Mouse (Mus musculus) kidney, adult 8-10 months (tissue): ENCODE data around the gene Fbxo4.
A peak's percentile ranks its signal among the peaks of the same experiment; 100 is the strongest.

Source experiments
- DNase-seq, 2 experiments: peaks; one replicate each; pipeline ENCODE4 v3.0.0; 2022

Fbxo4 gene

GRCm38 (mm10) chr15:3979061-3979848, at the start of gene Fbxo4:
Gene Fbxo4 (minus strand): TSS chr15:3979573.
- peak; percentile 79 to 81 for DNase-seq

GRCm38 (mm10) chr15:4028960-4029359, 49.6 kb upstream of the Fbxo4 start:
- peak in 1 of 2 experiments; percentile 57 for DNase-seq

- DNase-seq = peak in 1 of 2 experiments; percentile 37
Observed at GRCm38 (mm10) chr15:4028411-4028700, 49.0 kb upstream of the Fbxo4 start.

- peak; percentile 48 to 81 for DNase-seq
Observed at GRCm38 (mm10) chr15:4027671-4028410, 48.5 kb upstream of the Fbxo4 start.

GRCm38 (mm10) chr15:4026831-4027584, 47.6 kb upstream of the Fbxo4 start:
- peak; percentile 81 to 83 for DNase-seq

GRCm38 (mm10) chr15:4026231-4026773, 46.9 kb upstream of the Fbxo4 start, which contains the start of gene Oxct1:
Gene Oxct1 (plus strand): TSS chr15:4026383.
- peak; percentile 92 to 95 for DNase-seq

- DNase-seq = no peak
Observed at GRCm38 (mm10) chr15:4025508-4025904, 46.1 kb upstream of the Fbxo4 start.

- no peak for DNase-seq
Observed at GRCm38 (mm10) chr15:4024726-4025507, 45.5 kb upstream of the Fbxo4 start.

GRCm38 (mm10) chr15:4023747-4024146, 44.4 kb upstream of the Fbxo4 start:
- DNase-seq = no peak

GRCm38 (mm10) chr15:4020711-4021110, 41.3 kb upstream of the Fbxo4 start:
- DNase-seq = no peak

- DNase-seq = no peak
Observed at GRCm38 (mm10) chr15:4013873-4014272, 34.5 kb upstream of the Fbxo4 start.

- no peak for DNase-seq
Observed at GRCm38 (mm10) chr15:4000536-4000935, 21.2 kb upstream of the Fbxo4 start.

- no peak for DNase-seq
Observed at GRCm38 (mm10) chr15:3999144-3999543, 19.8 kb upstream of the Fbxo4 start.

- no peak for DNase-seq
Observed at GRCm38 (mm10) chr15:3996267-3997010, 17.1 kb upstream of the Fbxo4 start.

- DNase-seq = peak; percentile 99
Observed at GRCm38 (mm10) chr15:3995448-3996266, 16.3 kb upstream of the Fbxo4 start, which contains the start of gene AW549877. Gene AW549877 (minus strand): TSS chr15:3995744.

GRCm38 (mm10) chr15:3994852-3995447, 15.6 kb upstream of the Fbxo4 start:
- no peak for DNase-seq

- DNase-seq = peak in 1 of 2 experiments; percentile 24
Observed at GRCm38 (mm10) chr15:3987981-3988380, 8.6 kb upstream of the Fbxo4 start.

GRCm38 (mm10) chr15:3984876-3985275, 5.5 kb upstream of the Fbxo4 start:
- DNase-seq = no peak

GRCm38 (mm10) chr15:3982732-3983131, 3.4 kb upstream of the Fbxo4 start:
- no peak for DNase-seq

- DNase-seq = no peak
Observed at GRCm38 (mm10) chr15:3979871-3980270, 498 bp upstream of the Fbxo4 start.
